In the genomic region with DNA sequence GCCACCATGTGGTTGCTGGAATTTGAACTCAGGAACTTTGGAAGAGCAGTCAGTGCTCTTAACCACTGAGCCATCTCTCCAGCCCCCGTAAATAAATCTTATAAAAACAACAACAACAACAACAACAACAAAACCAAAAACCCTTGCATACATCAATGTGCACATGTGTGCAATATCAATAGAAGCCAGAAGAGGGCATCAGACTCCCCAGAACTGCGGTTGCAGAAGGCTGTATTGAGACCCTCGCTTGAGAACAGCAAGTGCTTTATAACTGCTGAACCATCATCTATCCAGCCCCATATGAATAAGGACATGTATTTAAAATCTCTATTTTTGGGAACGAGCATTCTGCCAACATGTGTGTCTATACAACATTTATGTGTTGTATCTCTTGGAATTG, we compare ENCODE assay signal across 1 mouse cellular context.
TF ChIP-seq lines count a peak whose summit lies in the region.

No protein-coding gene starts in this region.

TF ChIP-seq in CH12.LX, 34 proteins besides CTCF, POLR2A, EP300 and RAD21:
- TF ChIP-seq MAZ (IDR thresholded peaks at IDR 0.05; ENCODE audit: low read depth, low read length) (no peak), CHD2 (IDR thresholded peaks at IDR 0.05; ENCODE audit: low read length) (no peak)
